Mouse (Mus musculus) spleen, postnatal 10 days (tissue): ENCODE measurements around the gene C530008M17Rik.

ENCODE experiments used
- DNase-seq, 2 experiments: peaks; one replicate each; pipeline ENCODE4 v3.0.0; 2021 to 2022; ENCODE audit warnings: low spot score in 2 of 2

C530008M17Rik gene

GRCm38 (mm10) chr5:76702646-76703045 lies 46.3 kb downstream of the C530008M17Rik start:
- DNase-seq, result peak in 1 of 2 experiments; percentile 44

GRCm38 (mm10) chr5:76705307-76706173 lies 49.2 kb downstream of the C530008M17Rik start:
- no peak for DNase-seq

GRCm38 (mm10) chr5:76707072-76707471 lies 50.8 kb downstream of the C530008M17Rik start:
- no peak for DNase-seq

GRCm38 (mm10) chr5:76708004-76708403 lies 51.7 kb downstream of the C530008M17Rik start:
- DNase-seq, result no peak

GRCm38 (mm10) chr5:76713743-76714142 lies 57.4 kb downstream of the C530008M17Rik start:
- DNase-seq, result no peak

GRCm38 (mm10) chr5:76719954-76720353 lies 63.6 kb downstream of the C530008M17Rik start:
- no peak for DNase-seq

GRCm38 (mm10) chr5:76724878-76725277 lies 68.6 kb downstream of the C530008M17Rik start:
- peak in 1 of 2 experiments; percentile 25 for DNase-seq

GRCm38 (mm10) chr5:76726518-76727103 lies 70.3 kb downstream of the C530008M17Rik start:
- no peak for DNase-seq

GRCm38 (mm10) chr5:76733055-76733641 lies 76.8 kb downstream of the C530008M17Rik start:
- DNase-seq, result no peak

- no peak for DNase-seq
These were observed 85.2 kb downstream of the C530008M17Rik start for GRCm38 (mm10) chr5:76741463-76741862.

- no peak for DNase-seq
These were observed 85.8 kb downstream of the C530008M17Rik start for GRCm38 (mm10) chr5:76742076-76742475.

GRCm38 (mm10) chr5:76744737-76745209 lies 88.5 kb downstream of the C530008M17Rik start:
- no peak for DNase-seq

- DNase-seq, result no peak
These were observed 91.5 kb downstream of the C530008M17Rik start for GRCm38 (mm10) chr5:76747851-76748250.

GRCm38 (mm10) chr5:76752351-76752750 lies 96.0 kb downstream of the C530008M17Rik start:
- no peak for DNase-seq

GRCm38 (mm10) chr5:76760349-76760748 lies 104.0 kb downstream of the C530008M17Rik start:
- no peak for DNase-seq

GRCm38 (mm10) chr5:76762030-76762698 lies 105.9 kb downstream of the C530008M17Rik start:
- no peak for DNase-seq

- DNase-seq, result no peak
These were observed 106.9 kb downstream of the C530008M17Rik start for GRCm38 (mm10) chr5:76763148-76763701.

GRCm38 (mm10) chr5:76763731-76764130 lies 107.4 kb downstream of the C530008M17Rik start:
- DNase-seq, result no peak

GRCm38 (mm10) chr5:76769014-76769413 lies 112.7 kb downstream of the C530008M17Rik start:
- DNase-seq, result no peak

GRCm38 (mm10) chr5:76769572-76769971 lies 113.3 kb downstream of the C530008M17Rik start:
- DNase-seq, result no peak

GRCm38 (mm10) chr5:76771371-76771770 lies 115.1 kb downstream of the C530008M17Rik start:
- DNase-seq, result no peak

GRCm38 (mm10) chr5:76772831-76773230 lies 116.5 kb downstream of the C530008M17Rik start:
- no peak for DNase-seq
